Mouse (Mus musculus): ENCODE results near the gene Aldh1a7. TPM values are rescaled to one million over a fixed set of nuclear protein-coding genes. Genes with fewer than 3 reads are reported as not detected.
"Not testable (repeated sequence)": the region's sequence is repeated elsewhere in the genome, so short reads cannot be mapped to it uniquely, and the experiment has no call there.

Gene Aldh1a7
- under 1 TPM; 0.61 to 0.99 TPM for total RNA-seq (2021)
- long read RNA-seq, experiment 1: 0 reads
- long read RNA-seq, experiment 2, partial matches to known transcripts: 0 of 1 reads
- long read RNA-seq, experiment 2, other reads (novel, unspliced or antisense): 0 of 1 reads

DNA sequence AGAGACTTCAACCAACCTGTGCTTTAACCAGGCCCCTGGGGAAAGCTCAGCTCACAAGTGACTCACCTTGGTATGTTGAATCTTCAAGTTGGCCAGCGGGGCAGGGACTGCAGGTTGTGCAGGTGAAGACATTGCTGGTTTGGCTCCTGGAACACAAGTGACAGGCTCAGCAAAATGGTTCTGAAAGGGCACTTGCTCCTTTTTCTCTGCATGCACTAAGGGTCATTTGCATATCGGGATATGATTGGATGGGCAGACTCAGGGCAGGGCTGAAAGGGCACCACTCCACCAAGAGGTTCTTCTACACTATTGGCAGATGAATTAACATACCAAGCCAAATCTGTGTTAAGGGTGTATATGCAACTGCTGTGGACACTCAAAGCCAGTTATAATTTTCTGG, at the start of gene Aldh1a7:
Gene Aldh1a7 (minus strand): TSS at position 182 of the 400 bp plus-strand sequence.
- DNase-seq: no peak

DNA sequence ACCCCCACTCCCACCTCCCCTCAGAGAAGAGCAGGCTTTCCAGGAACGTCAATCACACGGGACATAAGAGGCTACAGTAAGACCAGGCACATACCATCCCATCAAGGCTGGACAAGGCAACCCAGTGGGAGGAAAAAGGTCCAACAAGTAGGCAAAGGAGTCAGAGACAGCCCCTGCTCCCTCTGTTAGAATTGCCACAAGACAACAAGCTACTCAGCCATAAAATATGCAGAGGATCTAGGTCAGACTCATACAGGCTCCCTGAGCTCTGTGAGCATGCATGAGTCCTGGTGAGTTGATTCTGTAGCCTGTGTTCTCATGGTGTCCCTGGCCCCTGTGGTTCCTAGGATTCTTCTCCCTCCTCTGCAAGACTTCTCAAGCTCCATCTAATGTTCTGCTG, 48.3 kb upstream of the Aldh1a7 start:
- DNase-seq: no peak

DNA sequence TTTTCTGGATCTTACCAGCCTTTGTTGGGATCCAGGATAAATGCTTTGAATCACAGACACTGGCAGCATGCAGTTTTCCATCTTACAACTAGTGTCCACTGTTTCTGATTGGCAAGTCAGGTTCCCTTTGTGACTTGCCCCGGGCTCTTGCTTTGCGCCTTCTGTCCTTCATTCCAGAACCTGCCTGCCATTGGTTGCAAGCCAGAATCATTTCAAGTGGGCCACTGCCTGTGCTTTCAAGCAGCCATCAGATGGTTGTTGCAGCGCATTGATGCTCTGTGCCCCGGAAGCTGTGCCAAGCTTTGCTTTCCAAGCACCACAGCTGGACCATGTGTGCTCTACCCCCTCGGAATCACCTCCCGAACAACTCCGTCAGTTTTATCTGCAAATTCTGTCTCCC, 46.6 kb upstream of the Aldh1a7 start:
- DNase-seq: no peak

DNA sequence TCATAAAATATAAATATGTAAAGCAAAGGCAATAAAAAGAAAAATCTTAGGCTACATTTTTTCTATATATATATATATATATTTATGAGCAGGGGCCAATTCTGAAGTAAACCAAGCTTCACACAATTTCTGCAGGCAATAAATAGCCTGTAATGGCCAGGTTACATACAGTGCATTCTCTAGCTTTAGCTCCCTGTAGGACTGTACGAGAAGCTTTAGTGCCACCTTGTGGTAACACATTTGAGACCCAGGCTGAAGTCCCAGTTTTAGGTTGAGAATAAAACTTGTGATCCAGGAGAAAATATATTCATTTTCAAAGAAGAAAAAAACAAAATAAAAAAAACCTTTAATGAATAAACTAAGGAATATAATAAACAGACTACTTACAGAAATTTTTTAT, 36.9 kb upstream of the Aldh1a7 start:
- DNase-seq: no peak

DNA sequence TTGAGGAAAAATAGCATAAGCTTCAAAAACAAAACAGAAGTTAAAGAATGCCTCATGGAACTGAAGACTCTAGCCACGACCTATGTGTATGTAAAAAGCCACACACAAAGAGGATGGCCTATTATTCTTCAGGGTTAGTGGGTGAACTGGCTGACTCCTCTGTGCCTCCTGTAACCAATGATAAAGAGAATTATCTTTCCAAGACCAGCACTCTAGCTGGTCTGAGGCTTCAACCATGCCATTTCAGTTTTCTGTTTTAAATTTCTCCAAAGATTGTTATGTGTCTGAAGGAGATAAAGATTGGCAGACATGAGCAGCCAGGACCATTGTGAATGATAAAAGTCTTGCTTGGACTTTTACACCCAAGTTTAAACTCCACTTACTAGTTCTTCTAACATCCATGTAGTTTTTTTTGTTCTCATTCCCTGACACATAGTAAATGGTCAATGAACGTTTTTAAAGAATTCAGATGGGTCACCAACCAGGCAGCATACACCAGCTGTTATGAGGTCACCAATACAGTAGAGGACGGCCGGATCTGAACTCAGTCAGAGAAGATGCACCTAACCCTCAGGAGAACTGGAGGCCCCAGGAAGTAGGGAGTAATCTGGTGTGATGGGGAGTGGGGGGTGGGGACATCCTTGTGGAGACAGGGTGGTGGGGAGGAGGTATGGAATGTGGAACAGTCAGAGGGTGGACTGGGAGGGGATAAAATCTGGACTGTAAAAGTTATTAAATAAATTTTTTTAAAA, 34.5 kb upstream of the Aldh1a7 start:
- DNase-seq: no peak

DNA sequence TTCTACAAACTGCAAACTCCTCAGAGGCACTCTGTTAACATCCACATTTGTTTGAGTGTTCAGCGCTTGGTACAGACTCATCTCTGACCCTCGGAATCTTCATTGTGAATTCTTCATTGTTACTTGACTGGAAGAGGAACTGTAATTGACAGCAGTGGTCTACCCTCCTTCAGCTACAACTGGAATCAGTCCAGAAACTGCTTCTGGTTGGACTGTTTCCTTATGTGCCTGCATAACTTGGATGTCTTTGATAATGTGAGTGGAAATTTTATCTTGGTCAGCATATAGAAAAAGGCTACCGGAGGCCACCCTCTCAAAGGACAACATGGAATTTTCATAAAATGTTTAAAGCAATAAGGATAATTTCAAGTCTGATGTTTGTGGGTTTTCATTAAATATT, 33.8 kb upstream of the Aldh1a7 start:
- DNase-seq: no peak

DNA sequence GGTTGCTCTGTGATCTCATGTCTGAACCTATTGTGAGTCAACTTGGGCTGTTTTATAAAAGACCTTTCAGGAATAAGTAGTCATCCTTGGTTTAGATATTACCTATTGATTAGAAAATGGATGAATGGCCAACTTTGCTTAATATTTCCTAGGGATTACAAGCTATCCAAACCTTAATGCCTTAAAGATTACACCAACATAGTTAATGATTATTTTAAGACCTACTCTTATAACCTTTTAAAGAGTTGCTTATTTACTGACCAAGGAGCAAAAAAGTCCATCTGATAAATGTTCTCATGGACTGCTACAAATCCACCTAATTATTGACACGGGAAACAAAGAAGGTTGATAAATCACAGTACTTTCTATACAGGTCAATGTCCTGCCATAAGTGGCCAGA, 17.3 kb upstream of the Aldh1a7 start:
- DNase-seq: no peak

DNA sequence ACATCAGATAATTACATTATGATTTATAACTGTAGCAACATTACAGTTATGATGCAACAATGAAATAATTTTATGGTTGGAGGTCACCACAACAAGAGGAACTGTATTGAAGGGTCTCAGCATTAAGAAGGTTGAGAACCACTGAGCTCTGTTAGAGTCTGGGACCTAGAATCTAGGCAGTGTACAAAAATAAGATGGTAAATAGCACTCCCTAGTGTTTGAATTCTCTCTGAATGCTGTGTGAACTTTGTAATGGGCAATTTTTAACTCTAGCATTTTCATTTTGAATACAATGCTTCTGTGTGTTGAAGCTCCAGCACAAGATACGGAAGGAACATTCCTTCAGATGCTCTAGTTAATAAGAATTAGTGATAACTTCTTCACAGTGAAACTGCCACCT, 916 bp upstream of the Aldh1a7 start:
- no peak for DNase-seq

DNA sequence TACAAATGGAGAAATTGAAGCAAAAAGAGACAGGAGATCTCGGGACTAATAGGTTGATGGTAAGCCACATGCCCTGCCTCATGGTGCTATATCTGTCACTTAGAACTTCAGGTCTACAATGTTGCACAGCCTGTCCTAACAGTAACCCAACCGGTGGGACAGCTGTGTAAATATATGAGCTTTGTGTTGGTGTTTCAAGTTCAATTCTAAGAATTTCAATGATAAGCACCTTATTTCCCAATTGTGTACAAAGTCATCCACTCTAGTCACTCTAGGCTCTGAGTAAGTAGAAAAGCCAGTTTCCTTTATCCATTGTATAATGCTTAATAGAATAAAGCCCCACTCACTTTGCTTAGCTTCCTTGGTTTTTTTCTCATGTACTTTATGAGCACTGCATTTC, 4.4 kb downstream of the Aldh1a7 start:
- no peak for DNase-seq

DNA sequence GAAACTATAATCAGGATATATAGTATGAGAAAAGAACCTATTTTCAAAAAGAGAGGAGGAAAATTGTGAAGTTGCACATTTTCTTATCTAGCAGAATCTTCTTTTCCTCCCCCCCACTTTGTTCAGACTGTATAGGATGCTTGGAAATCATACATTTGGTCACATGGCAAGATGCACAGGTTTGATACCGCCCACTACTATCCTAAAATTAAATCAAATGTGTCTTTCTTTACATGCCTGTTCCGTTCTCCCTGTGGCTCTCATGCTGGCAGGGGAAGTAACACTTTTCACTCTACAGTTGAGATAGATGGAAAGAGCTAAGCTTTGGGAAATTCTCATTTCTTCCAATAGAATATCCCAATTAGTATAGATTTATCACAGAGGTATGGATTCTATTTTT, 7.1 kb downstream of the Aldh1a7 start:
- no peak for DNase-seq

DNA sequence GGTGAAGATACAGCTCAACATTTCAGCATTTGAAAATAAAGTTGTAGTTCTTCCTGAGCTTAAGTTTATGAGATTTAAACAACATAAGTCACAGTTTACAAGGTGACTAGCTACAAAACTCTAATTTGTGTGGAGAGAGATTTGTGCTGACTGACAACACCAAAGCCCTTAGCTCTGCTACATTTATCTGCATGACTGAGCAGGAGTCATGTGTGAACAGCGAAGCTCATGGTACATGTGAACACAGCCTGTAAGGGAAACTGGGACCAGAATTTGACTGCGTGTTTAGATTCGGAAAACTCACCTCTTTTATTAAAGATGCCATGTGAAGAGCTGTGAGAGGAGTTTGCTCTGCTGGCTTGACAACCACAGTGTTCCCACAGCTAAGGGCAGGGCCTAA, 11.7 kb downstream of the Aldh1a7 start:
- no peak for DNase-seq

DNA sequence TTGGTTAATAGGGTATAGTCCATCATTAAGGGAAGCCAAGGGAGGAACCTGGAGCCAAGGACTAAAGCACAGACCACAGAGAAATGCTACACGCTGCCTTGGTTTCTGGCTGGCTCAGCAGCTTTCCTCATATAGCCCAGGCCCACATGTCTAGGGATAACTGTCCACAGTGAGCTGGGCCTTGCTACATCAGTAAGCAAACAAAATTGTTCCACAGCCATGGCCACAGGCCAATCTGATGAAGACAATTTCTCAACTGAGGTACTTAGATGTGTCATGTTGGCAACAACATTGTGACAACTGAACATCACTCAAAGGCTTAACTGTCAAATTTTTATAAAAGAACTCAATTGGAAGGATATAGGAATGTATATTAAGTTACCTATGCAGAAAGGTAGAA, 12.3 kb downstream of the Aldh1a7 start:
- no peak for DNase-seq

DNA sequence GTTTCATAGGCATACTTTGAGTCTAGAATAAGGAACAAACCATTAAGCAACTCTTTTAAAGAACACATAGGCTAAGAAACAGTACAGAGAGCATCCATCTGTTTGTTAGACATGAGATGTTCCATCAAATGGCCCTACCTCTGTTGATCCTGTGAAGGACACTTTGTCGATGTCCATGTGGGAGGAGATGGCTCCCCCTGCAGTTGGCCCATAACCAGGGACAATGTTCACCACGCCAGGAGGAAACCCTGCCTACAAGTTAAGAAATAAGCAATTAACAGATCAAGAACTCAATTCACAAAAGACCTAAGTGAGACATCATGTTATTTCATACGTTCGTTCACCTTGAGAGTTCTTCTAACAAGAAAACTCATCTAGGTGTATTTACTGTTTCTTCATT, 12.8 kb downstream of the Aldh1a7 start:
- DNase-seq: no peak

DNA sequence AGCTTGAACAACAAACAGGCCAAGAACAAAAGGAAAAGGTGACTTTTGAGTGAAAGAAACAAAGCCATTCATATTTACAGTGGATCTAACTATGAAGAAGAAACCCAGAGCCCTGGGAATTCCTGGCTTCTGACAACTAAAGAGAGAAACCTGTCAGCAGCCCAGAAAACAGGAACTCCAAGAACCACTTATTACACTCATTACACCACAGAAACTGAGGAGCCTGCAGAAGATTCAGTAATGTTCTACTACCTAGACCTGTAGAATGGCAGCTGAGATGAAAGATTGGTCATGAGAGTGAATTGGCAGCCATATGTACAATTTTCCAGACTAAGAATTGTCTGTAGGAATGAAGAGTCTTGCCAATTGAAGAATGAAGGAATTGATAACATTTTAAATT, 20.2 kb downstream of the Aldh1a7 start:
- no peak for DNase-seq

DNA sequence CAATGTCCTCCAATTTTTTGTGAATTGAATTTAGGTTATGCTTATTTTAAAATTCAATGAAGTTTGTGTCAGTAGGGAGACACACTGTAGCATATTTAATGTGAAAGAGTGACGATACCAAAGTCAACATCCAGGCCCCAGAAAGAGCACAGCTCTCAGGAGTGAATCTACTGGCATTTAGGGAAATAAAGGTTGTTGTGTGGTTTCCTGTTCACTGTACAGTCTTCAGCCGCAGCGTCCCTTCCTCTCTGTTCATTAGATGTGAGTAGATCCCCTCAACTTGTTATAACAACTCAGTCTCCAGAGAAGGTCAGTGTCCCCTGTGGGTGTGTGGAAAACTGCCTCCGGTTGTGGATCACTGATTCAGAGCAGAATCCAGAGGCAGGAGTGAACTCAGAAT, 20.6 kb downstream of the Aldh1a7 start:
- no peak for DNase-seq

DNA sequence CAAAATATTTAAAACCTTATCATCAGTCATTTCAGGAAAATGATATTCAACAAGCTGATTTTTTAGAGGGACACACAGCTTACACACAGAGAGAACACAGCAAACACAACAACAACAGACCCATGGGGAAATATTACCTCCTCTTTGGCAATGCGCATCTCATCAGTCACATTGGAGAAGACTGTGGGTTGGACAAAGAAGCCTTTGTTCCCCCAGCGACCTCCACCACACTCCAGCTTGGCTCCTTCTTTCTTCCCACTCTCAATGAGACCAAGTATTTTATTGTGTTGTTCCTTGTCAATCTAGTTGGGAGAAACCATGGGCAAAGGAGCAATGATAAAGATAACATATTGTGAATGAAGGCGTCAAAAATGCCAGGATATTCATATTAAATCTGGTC, 25.3 kb downstream of the Aldh1a7 start:
- DNase-seq: no peak

DNA sequence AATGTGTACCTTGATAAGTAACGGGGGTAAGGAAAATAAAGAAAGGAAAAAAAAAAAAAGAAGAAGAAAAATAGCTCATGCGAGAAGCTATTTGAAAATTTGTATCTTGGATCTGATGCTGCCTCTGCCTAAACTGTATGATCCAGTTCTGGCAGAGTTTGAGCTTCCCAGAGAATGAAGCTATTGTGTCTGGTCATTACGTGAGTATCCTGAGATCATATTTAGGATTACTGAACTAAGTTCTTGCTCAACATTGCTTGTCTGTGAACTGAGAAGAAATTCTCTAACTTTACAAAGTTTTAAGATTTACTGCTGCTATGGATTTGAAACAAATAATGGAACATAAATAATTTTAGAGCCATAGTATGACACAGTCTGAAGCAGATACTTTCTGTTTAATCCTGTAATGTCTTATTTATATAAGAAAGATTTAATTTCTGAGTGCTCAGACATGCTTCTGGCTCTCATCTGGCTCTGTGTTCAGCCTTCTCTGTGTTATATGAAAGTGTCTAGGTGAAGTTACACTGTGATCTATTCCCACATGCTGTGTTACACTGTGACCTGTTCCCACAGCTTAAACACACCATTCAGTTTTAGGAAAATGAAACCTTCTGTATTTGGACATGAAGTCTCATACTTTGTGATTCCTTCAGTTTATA, 49.5 kb downstream of the Aldh1a7 start:
- DNase-seq: no peak

DNA sequence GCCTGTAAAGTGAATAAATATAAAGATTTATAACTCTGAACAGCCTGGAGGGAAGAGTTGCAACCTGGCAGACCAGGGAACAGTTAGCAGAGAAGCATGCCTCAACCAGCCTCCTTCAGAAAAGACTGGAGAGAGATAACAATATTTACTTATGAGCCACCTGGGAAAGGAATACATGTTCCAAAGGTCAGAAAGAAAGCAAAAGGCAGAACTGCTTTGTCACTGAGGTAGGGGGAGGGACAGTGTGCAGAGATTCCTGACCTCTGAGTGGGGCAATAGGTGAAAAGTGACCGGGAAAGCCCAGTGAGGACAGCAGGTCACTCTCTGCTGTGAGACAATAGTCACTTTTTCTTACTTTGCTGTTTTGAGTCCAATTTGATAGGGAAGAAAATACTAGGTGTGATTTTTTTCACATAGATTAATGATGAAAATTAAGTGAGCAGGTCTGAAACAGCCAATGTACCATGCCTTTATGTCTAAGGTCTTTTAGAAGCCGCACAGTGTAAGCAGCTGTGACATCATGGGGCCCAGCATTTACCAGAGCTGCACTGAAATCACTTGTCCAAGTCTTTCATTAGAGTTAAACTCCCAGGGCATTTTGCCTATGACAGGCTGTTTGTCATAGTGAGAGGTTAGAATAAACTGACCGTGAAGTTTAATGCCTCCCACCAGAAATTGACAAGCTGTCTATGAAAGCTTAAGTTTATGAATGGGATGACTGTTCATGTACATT, 73.1 kb downstream of the Aldh1a7 start:
- no peak for DNase-seq

DNA sequence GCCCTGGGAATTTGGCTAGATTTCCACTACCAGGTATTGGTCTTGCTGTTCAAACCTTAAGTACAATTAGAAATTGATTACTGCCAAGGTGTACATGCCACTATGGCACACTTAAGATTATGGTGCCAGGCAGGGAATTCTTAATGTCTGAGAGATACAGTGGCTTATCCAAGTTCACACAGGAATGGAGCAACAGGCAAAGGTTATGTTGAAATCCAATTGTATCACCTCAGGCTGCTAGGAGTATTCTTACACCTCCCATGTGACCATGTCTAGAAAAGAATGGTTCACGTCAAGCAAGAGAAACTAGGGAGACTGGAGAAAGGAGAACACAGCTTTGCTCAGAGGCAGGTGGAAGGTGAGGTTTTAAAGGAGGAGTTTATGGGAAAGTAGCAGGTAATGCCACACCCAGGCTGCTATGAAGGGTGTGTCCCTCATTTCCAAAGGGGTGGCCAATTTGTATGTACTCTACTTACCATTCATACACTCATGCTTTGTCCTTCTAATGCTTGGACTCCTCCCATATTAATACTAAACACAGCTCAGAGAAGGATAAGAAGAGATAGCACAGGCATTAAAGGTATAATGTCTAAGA, 74.2 kb downstream of the Aldh1a7 start:
- DNase-seq: no peak

DNA sequence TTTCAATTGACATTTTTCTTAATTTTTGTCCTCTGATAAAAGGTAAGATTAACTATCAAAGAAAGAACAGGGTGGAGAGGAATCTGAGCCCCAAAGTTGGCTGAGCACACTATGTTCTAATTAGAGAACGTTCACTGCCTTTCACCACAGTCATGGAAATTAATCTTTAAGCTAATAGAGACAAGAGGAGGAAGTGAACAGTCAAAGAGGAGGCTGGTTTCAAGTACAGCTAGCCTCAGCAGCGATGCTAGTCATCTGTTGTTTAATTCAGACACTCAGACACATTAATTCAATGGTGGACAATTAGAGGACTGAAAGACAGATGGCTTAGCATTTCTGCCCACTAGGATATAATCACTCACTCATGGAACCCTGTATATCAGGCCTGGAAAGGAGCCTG, 77.4 kb downstream of the Aldh1a7 start:
- no peak for DNase-seq

DNA sequence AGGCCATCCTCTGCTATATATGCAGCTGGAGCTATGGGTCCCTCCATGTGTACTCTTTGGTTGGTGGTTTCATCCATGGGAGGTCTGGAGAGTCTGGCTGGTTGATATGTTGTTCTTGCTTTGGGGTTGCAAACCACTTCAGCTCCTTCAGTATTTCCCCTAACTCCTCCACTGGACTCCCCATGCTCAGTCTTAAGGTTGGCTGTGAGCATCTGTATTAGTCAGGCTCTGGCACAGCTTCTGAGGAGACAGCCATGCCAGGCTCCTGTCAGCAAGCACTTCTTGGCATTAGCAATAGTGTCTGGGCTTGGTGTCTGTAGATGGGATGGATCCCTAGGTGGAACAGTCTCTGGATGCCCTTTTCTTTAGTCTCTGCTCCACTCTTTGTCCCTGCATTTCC, 79.9 kb downstream of the Aldh1a7 start:
- DNase-seq: not testable (repeated sequence)

DNA sequence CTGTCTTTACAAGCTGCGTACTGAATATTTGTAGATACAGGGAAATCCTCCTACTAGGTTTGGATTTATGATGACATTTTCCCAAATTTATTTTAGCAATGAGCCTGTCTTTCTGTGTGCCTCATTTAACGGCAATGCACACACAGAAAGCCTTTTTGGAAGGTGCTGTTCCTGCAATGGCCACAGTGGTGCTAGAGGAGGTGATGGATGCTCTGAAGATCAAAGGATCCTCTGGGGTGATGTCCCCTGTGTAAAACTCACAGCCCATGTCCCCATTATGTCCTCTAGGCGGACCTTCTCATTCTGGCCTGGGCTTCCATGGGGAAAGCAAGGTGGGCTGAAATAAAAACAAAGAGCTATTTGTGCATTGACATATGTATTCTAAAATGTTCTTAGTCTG, 83.0 kb downstream of the Aldh1a7 start:
- DNase-seq: no peak
